Mouse (Mus musculus) limb, embryonic 11.5 days (tissue): ENCODE data around the gene Nudcd3. TPM values are rescaled to one million over a fixed set of nuclear protein-coding genes. Genes with fewer than 3 reads are reported as not detected.

Experiments used
- ATAC-seq: fragments of 200-750 bp; cut with Nextera tagmentation; 2 replicates; pipeline ENCODE4 v1.8.0; 2017; ENCODE audit warnings: low read depth; ENCODE audit not compliant: insufficient number of reproducible peaks, low FRiP score, low TSS enrichment
- DNase-seq: peaks from one replicate; pipeline ENCODE4 v3.0.0-alpha.2; 2015; ENCODE audit warnings: low spot score
- H3K27ac ChIP-seq: fragments of 300-500 bp; sonication (generic); replicated peaks from 2 replicates; pipeline ENCODE4 v1.5.1; 2014; ENCODE audit warnings: low read depth, mild to moderate bottlenecking, low read length
- H3K27me3 ChIP-seq: fragments of 300-500 bp; sonication (generic); 2 replicates; pipeline ENCODE4 v1.6.1; 2014; ENCODE audit warnings: mild to moderate bottlenecking, low read length, mixed read lengths; ENCODE audit not compliant: control insufficient read depth, insufficient read depth
- H3K36me3 ChIP-seq: fragments of 300-500 bp; sonication (generic); 2 replicates; pipeline ENCODE4 v1.6.1; 2014; ENCODE audit warnings: mild to moderate bottlenecking, low read length, moderate library complexity, mixed read lengths; ENCODE audit not compliant: control insufficient read depth, insufficient read depth
- H3K4me1 ChIP-seq: fragments of 300-500 bp; sonication (generic); 2 replicates; pipeline ENCODE4 v1.6.1; 2014; ENCODE audit warnings: low read length, mixed read lengths; ENCODE audit not compliant: control insufficient read depth, insufficient read depth
- H3K4me2 ChIP-seq: fragments of 300-500 bp; sonication (generic); 2 replicates; pipeline ENCODE4 v1.6.1; 2014; ENCODE audit warnings: low read depth, mild to moderate bottlenecking, moderate library complexity; ENCODE audit not compliant: severe bottlenecking
- H3K4me3 ChIP-seq: fragments of 300-500 bp; sonication (generic); 2 replicates; pipeline ENCODE4 v1.5.1; 2014; ENCODE audit warnings: low read depth, low read length
- H3K9ac ChIP-seq: fragments of 300-500 bp; sonication (generic); 2 replicates; pipeline ENCODE4 v1.6.1; 2014; ENCODE audit warnings: mild to moderate bottlenecking, low read length
- H3K9me3 ChIP-seq: fragments of 300-500 bp; sonication (generic); 2 replicates; pipeline ENCODE4 v1.6.1; 2016; ENCODE audit warnings: low read length; ENCODE audit not compliant: control insufficient read depth
- WGBS: fragments of 180-500 bp; shearing (Covaris S2); extraction: QIAGEN DNeasy Blood & Tissue Kit; methylation state at CpG from one replicate; pipeline ENCODE4 v1.1.7; 2014; 5-methylcytosine and 5-hydroxymethylcytosine counted together
- polyA plus RNA-seq: library from polyadenylated mRNA; unstranded; fragments of >200 nt; fragmentation: Nextera tagmentation; extraction: Ambion mirVana; gene quantifications from 2 replicates; pipeline ENCODE4 v1.2.1, GENCODE M21; 2014

Gene Nudcd3
- polyA plus RNA-seq, 1 experiment from 2014 or later: 41.7 TPM

GRCm38 (mm10) chr11:6174719-6175118 lies 25.5 kb downstream of the Nudcd3 start:
- Histone ChIP-seq H3K9me3 (no peaks in the 10 kb centered on the region), H3K4me1 (peaks cover 6% of the 10 kb centered on the region; the same call in 1 of the 2 replicates), H3K27me3 (no peaks in the 10 kb centered on the region), H3K4me2 (no peak overlapping the region), H3K4me3 (no peak overlapping the region), H3K9ac (no peak overlapping the region), H3K27ac (no peak overlapping the region), H3K36me3 (no peaks in the 10 kb centered on the region)
- no peak for ATAC-seq
- 90% methylated on average over 7 of the region's 7 CpGs for WGBS
- DNase-seq: no peak

- Histone ChIP-seq H3K4me1 (no peaks in the 10 kb centered on the region), H3K9ac (no peak overlapping the region), H3K36me3 (no peaks in the 10 kb centered on the region), H3K9me3 (no peaks in the 10 kb centered on the region), H3K4me2 (no peak overlapping the region; the same call in 1 of the 2 replicates), H3K27ac (no peak overlapping the region), H3K27me3 (no peaks in the 10 kb centered on the region), H3K4me3 (no peak overlapping the region)
- no peak for ATAC-seq
- DNase-seq: no peak
- WGBS: 88% methylated on average over 2 of the region's 2 CpGs
These were observed 31.1 kb downstream of the Nudcd3 start for GRCm38 (mm10) chr11:6169041-6169663.

GRCm38 (mm10) chr11:6166351-6166750 lies 33.9 kb downstream of the Nudcd3 start:
- H3K36me3 ChIP-seq: no peaks in the 10 kb centered on the region
- 95% methylated on average over 12 of the region's 12 CpGs for WGBS
- H3K4me1 ChIP-seq: no peaks in the 10 kb centered on the region

GRCm38 (mm10) chr11:6165391-6166081 lies 34.7 kb downstream of the Nudcd3 start:
- Histone ChIP-seq H3K4me1 (no peaks in the 10 kb centered on the region), H3K9me3 (no peaks in the 10 kb centered on the region), H3K4me2 (no peak overlapping the region), H3K27ac (no peak overlapping the region), H3K4me3 (no peak overlapping the region), H3K27me3 (no peaks in the 10 kb centered on the region), H3K36me3 (no peaks in the 10 kb centered on the region), H3K9ac (no peak overlapping the region)
- WGBS: 95% methylated on average over 7 of the region's 7 CpGs
- ATAC-seq: no peak
- no peak for DNase-seq

More at GRCm38 (mm10) chr11:6166351-6166750, 33.9 kb downstream of the Nudcd3 start:
- no peak for DNase-seq
- Histone ChIP-seq H3K27ac (no peak overlapping the region), H3K9me3 (no peaks in the 10 kb centered on the region), H3K4me2 (no peak overlapping the region), H3K4me3 (no peak overlapping the region), H3K27me3 (no peaks in the 10 kb centered on the region), H3K9ac (no peak overlapping the region)
- ATAC-seq: no peak

GRCm38 (mm10) chr11:6164781-6165180 lies 35.4 kb downstream of the Nudcd3 start:
- Histone ChIP-seq H3K4me2 (no peak overlapping the region), H3K36me3 (no peaks in the 10 kb centered on the region), H3K9ac (no peak overlapping the region), H3K4me1 (no peaks in the 10 kb centered on the region), H3K9me3 (no peaks in the 10 kb centered on the region), H3K27me3 (no peaks in the 10 kb centered on the region), H3K27ac (no peak overlapping the region), H3K4me3 (no peak overlapping the region)
- no peak for DNase-seq
- ATAC-seq: no peak
- WGBS: 98% methylated on average over 7 of the region's 7 CpGs

- Histone ChIP-seq H3K9me3 (no peaks in the 10 kb centered on the region), H3K4me1 (no peaks in the 10 kb centered on the region), H3K36me3 (no peaks in the 10 kb centered on the region), H3K4me2 (no peak overlapping the region), H3K27ac (no peak overlapping the region), H3K27me3 (no peaks in the 10 kb centered on the region), H3K4me3 (no peak overlapping the region), H3K9ac (no peak overlapping the region)
- ATAC-seq: no peak
- no peak for DNase-seq
- 94% methylated on average over 12 of the region's 12 CpGs for WGBS
These were observed 36.5 kb downstream of the Nudcd3 start for GRCm38 (mm10) chr11:6163706-6164105.

GRCm38 (mm10) chr11:6163062-6163461 lies 37.2 kb downstream of the Nudcd3 start:
- DNase-seq (no peak), ATAC-seq (no peak)
- no peaks in the 10 kb centered on the region for H3K4me1 ChIP-seq
- H3K4me2 ChIP-seq: no peak overlapping the region
- H3K4me3 ChIP-seq: no peak overlapping the region
- no peak overlapping the region for H3K9ac ChIP-seq
- no peaks in the 10 kb centered on the region for H3K27me3 ChIP-seq
- H3K9me3 ChIP-seq: no peaks in the 10 kb centered on the region
- no peaks in the 10 kb centered on the region for H3K36me3 ChIP-seq
- H3K27ac ChIP-seq: no peak overlapping the region
- WGBS: 96% methylated on average over 3 of the region's 3 CpGs

- Histone ChIP-seq H3K36me3 (no peaks in the 10 kb centered on the region), H3K4me1 (no peaks in the 10 kb centered on the region; the same call in 1 of the 2 replicates), H3K9me3 (no peaks in the 10 kb centered on the region), H3K27me3 (no peaks in the 10 kb centered on the region), H3K4me2 (no peak overlapping the region), H3K27ac (no peak overlapping the region), H3K4me3 (no peak overlapping the region), H3K9ac (no peak overlapping the region)
- no peak for ATAC-seq
- no peak for DNase-seq
These were observed 38.7 kb downstream of the Nudcd3 start for GRCm38 (mm10) chr11:6161549-6161948.
